Mouse (Mus musculus): ENCODE data around the gene Morf4l2. TPM values are rescaled to one million over a fixed set of nuclear protein-coding genes. Genes with fewer than 3 reads are reported as not detected.

The Morf4l2 gene
- polyA plus RNA-seq, 1 experiment from 2014 or later: 612 TPM

DNA sequence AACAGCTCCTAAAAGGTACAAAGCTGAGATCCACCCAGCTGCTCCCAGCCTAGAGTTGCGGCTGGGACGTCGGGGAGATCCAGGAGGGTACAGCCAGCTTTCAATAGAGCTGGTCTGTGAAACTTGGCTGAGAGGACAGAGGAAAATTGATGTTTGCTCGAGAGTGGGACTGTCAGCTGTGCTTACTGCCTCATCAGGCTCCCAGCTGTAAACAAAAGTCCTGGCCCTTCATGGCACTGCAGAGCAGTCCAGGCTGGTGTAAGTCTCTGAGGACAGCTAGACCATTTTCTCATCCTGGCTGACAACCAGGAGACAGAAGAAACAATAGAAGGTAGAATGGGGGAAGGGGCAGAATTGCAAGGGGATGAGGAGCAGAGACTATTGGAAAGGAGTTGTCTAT is 5.8 kb upstream of the Morf4l2 start:
- Histone ChIP-seq H3K9me3 (ENCODE audit: control insufficient read depth, low read length) (no peaks in the 10 kb centered on the region), H3K4me2 (ENCODE audit: low read length) (no peak overlapping the region), H3K36me3 (ENCODE audit: control insufficient read depth, insufficient read depth, low read length) (peaks cover 16% of the 10 kb centered on the region; the same call in 1 of the 2 replicates), H3K9ac (replicated peaks; ENCODE audit: low read length) (no peak overlapping the region), H3K27ac (replicated peaks; ENCODE audit: low read depth, low read length) (no peak overlapping the region), H3K27me3 (ENCODE audit: control insufficient read depth, insufficient read depth, low read length) (no peaks in the 10 kb centered on the region), H3K4me1 (ENCODE audit: control insufficient read depth, insufficient read depth, low read length) (no peaks in the 10 kb centered on the region), H3K4me3 (replicated peaks; ENCODE audit: low read depth, low read length) (no peak overlapping the region)
- DNase-seq (no peak), ATAC-seq (ENCODE audit: low FRiP score, low TSS enrichment) (no peak)
- 85% methylated on average over 4 of the region's 4 CpGs for WGBS

GRCm38 (mm10) chrX:136744663-136745062 is 1.2 kb upstream of the Morf4l2 start:
- no peaks in the 10 kb centered on the region for H3K4me1 ChIP-seq (ENCODE audit: control insufficient read depth, insufficient read depth, low read length)
- no peak overlapping the region for H3K9ac ChIP-seq (replicated peaks; ENCODE audit: low read length)
- DNase-seq: peak; percentile 33
- no peak overlapping the region for H3K27ac ChIP-seq (replicated peaks; ENCODE audit: low read depth, low read length)
- 84% methylated on average over 8 of the region's 8 CpGs for WGBS
- no peaks in the 10 kb centered on the region for H3K27me3 ChIP-seq (ENCODE audit: control insufficient read depth, insufficient read depth, low read length)
- no peak overlapping the region for H3K4me2 ChIP-seq (ENCODE audit: low read length)
- ATAC-seq (ENCODE audit: low FRiP score, low TSS enrichment): no peak
- no peaks in the 10 kb centered on the region for H3K9me3 ChIP-seq (ENCODE audit: control insufficient read depth, low read length)
- no peak overlapping the region for H3K4me3 ChIP-seq (replicated peaks; ENCODE audit: low read depth, low read length)
- H3K36me3 ChIP-seq (ENCODE audit: control insufficient read depth, insufficient read depth, low read length): peaks cover 12% of the 10 kb centered on the region; the same call in 1 of the 2 replicates

- Histone ChIP-seq H3K4me1 (ENCODE audit: control insufficient read depth, insufficient read depth, low read length) (0 out of 2 replicates have a peak, but pooled peaks cover 6% of the 10 kb centered on the region), H3K27me3 (ENCODE audit: control insufficient read depth, insufficient read depth, low read length) (no peaks in the 10 kb centered on the region), H3K27ac (replicated peaks; ENCODE audit: low read depth, low read length) (peak overlapping the region; percentile 86), H3K4me3 (replicated peaks; ENCODE audit: low read depth, low read length) (peak overlapping the region; percentile 49), H3K4me2 (ENCODE audit: low read length) (peak overlapping the region; percentile 54), H3K36me3 (ENCODE audit: control insufficient read depth, insufficient read depth, low read length) (peaks cover 9% of the 10 kb centered on the region; the same call in 1 of the 2 replicates), H3K9me3 (ENCODE audit: control insufficient read depth, low read length) (no peaks in the 10 kb centered on the region), H3K9ac (replicated peaks; ENCODE audit: low read length) (no peak overlapping the region)
- no peak for ATAC-seq (ENCODE audit: low FRiP score, low TSS enrichment)
- 32% methylated on average over 5 of the region's 5 CpGs for WGBS
- DNase-seq: peak; percentile 86
These were observed 808 bp downstream of the Morf4l2 start for GRCm38 (mm10) chrX:136742661-136743103.

GRCm38 (mm10) chrX:136742241-136742640 is 1.2 kb downstream of the Morf4l2 start:
- Histone ChIP-seq H3K4me2 (ENCODE audit: low read length) (peak overlapping the region; percentile 54), H3K36me3 (ENCODE audit: control insufficient read depth, insufficient read depth, low read length) (peaks cover 8% of the 10 kb centered on the region; the same call in 1 of the 2 replicates), H3K9me3 (ENCODE audit: control insufficient read depth, low read length) (no peaks in the 10 kb centered on the region), H3K4me3 (replicated peaks; ENCODE audit: low read depth, low read length) (peak overlapping the region; percentile 49), H3K27ac (replicated peaks; ENCODE audit: low read depth, low read length) (peak overlapping the region; percentile 86), H3K9ac (replicated peaks; ENCODE audit: low read length) (peak overlapping the region; percentile 50; the same call in 1 of the 2 replicates), H3K4me1 (ENCODE audit: control insufficient read depth, insufficient read depth, low read length) (0 out of 2 replicates have a peak, but pooled peaks cover 6% of the 10 kb centered on the region), H3K27me3 (ENCODE audit: control insufficient read depth, insufficient read depth, low read length) (no peaks in the 10 kb centered on the region)
- 35% methylated on average over 10 of the region's 10 CpGs for WGBS
- DNase-seq (no peak), ATAC-seq (ENCODE audit: low FRiP score, low TSS enrichment) (no peak)

- peak overlapping the region; percentile 86 for H3K27ac ChIP-seq (replicated peaks; ENCODE audit: low read depth, low read length)
- WGBS: 35% methylated on average over 46 of the region's 46 CpGs
These were observed 1.8 kb downstream of the Morf4l2 start for GRCm38 (mm10) chrX:136741651-136742201.

DNA sequence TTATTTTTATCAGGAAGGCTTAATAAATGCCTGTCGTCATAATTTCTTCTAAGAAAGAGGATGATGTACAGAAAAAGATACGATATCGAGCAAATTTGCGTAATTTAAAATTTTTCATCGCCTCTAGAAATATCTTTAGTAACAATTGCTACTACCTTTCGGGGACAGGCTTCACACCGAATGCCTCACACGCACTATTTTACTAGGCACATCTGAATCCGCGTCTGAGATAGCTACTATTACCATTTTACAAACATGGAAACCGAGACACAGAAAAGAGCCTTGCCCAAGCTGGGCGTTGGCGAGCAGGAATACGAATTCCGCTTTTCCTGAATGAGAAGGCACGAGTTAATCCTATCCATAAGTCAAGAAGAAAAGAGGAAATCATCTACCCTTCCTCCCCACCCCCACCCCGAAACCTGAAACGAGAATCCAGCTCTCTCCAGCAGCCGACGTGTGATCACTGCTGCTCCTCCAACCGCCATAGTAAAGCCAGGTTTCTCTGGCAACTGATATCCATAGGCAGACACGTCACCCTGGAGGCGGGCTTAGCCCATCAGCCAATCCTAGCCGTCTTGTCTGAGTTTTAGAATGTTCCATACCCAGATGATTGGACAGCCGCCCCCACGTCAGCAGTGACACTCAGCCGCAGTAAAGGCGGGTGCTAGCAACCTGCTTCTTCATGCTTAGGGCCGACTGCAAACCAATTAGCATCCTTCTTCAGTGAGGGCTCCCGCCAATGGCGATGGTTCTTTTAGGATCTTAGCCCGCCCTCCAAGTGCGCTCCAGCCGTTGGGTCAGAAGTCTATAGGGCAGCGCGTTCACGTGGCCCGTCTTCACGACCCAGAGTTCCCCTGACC is 2.5 kb downstream of the Morf4l2 start:
- peak; percentile 94 for DNase-seq
- 28% methylated on average over 39 of the region's 39 CpGs for WGBS
- peak overlapping the region; percentile 86 for H3K27ac ChIP-seq (replicated peaks; ENCODE audit: low read depth, low read length)
- 0 out of 2 replicates have a peak, but pooled peaks cover 6% of the 10 kb centered on the region for H3K4me1 ChIP-seq (ENCODE audit: control insufficient read depth, insufficient read depth, low read length)
- no peaks in the 10 kb centered on the region for H3K9me3 ChIP-seq (ENCODE audit: control insufficient read depth, low read length)
- no peaks in the 10 kb centered on the region for H3K27me3 ChIP-seq (ENCODE audit: control insufficient read depth, insufficient read depth, low read length)
- H3K9ac ChIP-seq (replicated peaks; ENCODE audit: low read length): peak overlapping the region; percentile 66
- H3K4me2 ChIP-seq (ENCODE audit: low read length): peak overlapping the region; percentile 61
- peak overlapping the region; percentile 49 for H3K4me3 ChIP-seq (replicated peaks; ENCODE audit: low read depth, low read length)
- peaks cover 5% of the 10 kb centered on the region; the same call in 1 of the 2 replicates for H3K36me3 ChIP-seq (ENCODE audit: control insufficient read depth, insufficient read depth, low read length)
- peak; percentile 97 for ATAC-seq (ENCODE audit: low FRiP score, low TSS enrichment)

More at GRCm38 (mm10) chrX:136741651-136742201, 1.8 kb downstream of the Morf4l2 start:
- ATAC-seq (ENCODE audit: low FRiP score, low TSS enrichment) (peak; percentile 84), DNase-seq (peak; percentile 84)
- H3K4me2 ChIP-seq (ENCODE audit: low read length): peak overlapping the region; percentile 54
- no peaks in the 10 kb centered on the region for H3K9me3 ChIP-seq (ENCODE audit: control insufficient read depth, low read length)
- H3K27me3 ChIP-seq (ENCODE audit: control insufficient read depth, insufficient read depth, low read length): no peaks in the 10 kb centered on the region
- H3K4me3 ChIP-seq (replicated peaks; ENCODE audit: low read depth, low read length): peak overlapping the region; percentile 49
- 0 out of 2 replicates have a peak, but pooled peaks cover 6% of the 10 kb centered on the region for H3K4me1 ChIP-seq (ENCODE audit: control insufficient read depth, insufficient read depth, low read length)
- peaks cover 5% of the 10 kb centered on the region; the same call in 1 of the 2 replicates for H3K36me3 ChIP-seq (ENCODE audit: control insufficient read depth, insufficient read depth, low read length)
- H3K9ac ChIP-seq (replicated peaks; ENCODE audit: low read length): peak overlapping the region; percentile 50; the same call in 1 of the 2 replicates

GRCm38 (mm10) chrX:136740087-136740790 is 3.3 kb downstream of the Morf4l2 start:
- H3K27me3 ChIP-seq (ENCODE audit: control insufficient read depth, insufficient read depth, low read length): no peaks in the 10 kb centered on the region
- ATAC-seq (ENCODE audit: low FRiP score, low TSS enrichment) (no peak), DNase-seq (peak; percentile 62)
- H3K4me2 ChIP-seq (ENCODE audit: low read length): peak overlapping the region; percentile 61
- H3K27ac ChIP-seq (replicated peaks; ENCODE audit: low read depth, low read length): peak overlapping the region; percentile 85; the same call in 1 of the 2 replicates
- peak overlapping the region; percentile 66 for H3K9ac ChIP-seq (replicated peaks; ENCODE audit: low read length)
- no peaks in the 10 kb centered on the region for H3K9me3 ChIP-seq (ENCODE audit: control insufficient read depth, low read length)
- H3K4me3 ChIP-seq (replicated peaks; ENCODE audit: low read depth, low read length): peak overlapping the region; percentile 49
- H3K36me3 ChIP-seq (ENCODE audit: control insufficient read depth, insufficient read depth, low read length): peaks cover 6% of the 10 kb centered on the region
- 19% methylated on average over 15 of the region's 15 CpGs for WGBS
- H3K4me1 ChIP-seq (ENCODE audit: control insufficient read depth, insufficient read depth, low read length): 0 out of 2 replicates have a peak, but pooled peaks cover 6% of the 10 kb centered on the region

DNA sequence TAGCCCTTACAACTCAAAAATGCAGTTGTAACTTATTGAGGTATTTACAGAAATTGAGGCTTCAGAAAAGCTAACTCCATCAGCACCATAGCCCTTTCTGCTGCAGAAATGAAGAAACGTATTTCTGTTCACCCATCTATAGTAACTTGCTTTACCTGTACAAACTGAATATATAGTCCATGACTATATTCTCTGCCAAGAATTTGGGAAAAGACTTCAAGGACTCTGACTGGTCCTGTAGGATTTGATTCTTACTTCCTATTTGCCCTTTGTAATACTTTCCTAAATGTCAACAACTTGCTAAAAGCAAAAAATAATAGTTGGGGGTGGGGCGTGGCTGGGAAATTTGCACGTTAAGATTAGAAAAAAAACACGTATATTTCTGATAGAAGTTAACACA is 11.5 kb downstream of the Morf4l2 start:
- no peaks in the 10 kb centered on the region for H3K9me3 ChIP-seq (ENCODE audit: control insufficient read depth, low read length)
- H3K4me3 ChIP-seq (replicated peaks; ENCODE audit: low read depth, low read length): no peak overlapping the region
- H3K27me3 ChIP-seq (ENCODE audit: control insufficient read depth, insufficient read depth, low read length): no peaks in the 10 kb centered on the region
- ATAC-seq (ENCODE audit: low FRiP score, low TSS enrichment) (no peak), DNase-seq (no peak)
- H3K4me2 ChIP-seq (ENCODE audit: low read length): no peak overlapping the region
- 86% methylated on average over 4 of the region's 4 CpGs for WGBS
- H3K36me3 ChIP-seq (ENCODE audit: control insufficient read depth, insufficient read depth, low read length): peaks cover 18% of the 10 kb centered on the region; the same call in 1 of the 2 replicates
- H3K4me1 ChIP-seq (ENCODE audit: control insufficient read depth, insufficient read depth, low read length): no peaks in the 10 kb centered on the region
- no peak overlapping the region for H3K9ac ChIP-seq (replicated peaks; ENCODE audit: low read length)
- no peak overlapping the region for H3K27ac ChIP-seq (replicated peaks; ENCODE audit: low read depth, low read length)
